ENCODE assay signal across 8 mouse cellular contexts in the genomic region with DNA sequence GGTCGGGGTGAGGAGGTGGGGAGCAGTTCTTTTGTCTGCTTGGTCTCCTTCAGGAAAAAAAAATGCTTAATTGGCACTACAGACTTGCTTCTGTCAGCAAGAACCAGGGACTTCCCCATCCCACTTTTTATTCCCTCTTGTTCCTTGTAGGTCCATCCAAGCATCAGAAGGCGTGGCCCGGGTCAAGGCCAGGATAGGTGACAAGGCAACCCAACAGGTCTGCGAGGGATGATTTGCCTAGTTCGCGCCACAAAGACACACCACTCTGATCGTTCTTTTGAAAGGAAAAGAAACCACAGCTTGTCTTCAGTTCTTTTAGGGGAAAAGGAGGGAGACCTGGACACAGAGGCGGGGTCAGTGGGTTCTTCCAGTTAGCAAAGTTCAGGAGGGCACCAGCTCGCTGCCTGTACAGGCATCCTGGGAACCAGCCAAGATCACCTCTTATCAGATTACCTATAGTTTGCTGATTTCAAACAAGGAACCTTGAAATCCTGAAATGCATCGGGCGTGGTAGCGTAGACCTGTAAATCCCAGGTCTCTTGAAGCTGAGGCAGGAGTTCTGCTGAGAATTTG. TPM values are rescaled to one million over a fixed set of nuclear protein-coding genes. Genes with fewer than 3 reads are reported as not detected.
A peak's percentile ranks its signal among the peaks of the same experiment; 100 is the strongest.
DNase-seq lines count a peak whose midpoint lies in the region; ATAC-seq and TF ChIP-seq lines count a peak whose summit lies in the region.

No protein-coding gene starts in this region.

- H3K27me3 ChIP-seq in E14TG2a.4 (ENCODE audit: insufficient read depth, low read length) = peaks cover 14% of the 10 kb centered on the region
- peaks cover 27% of the 10 kb centered on the region for H3K27me3 ChIP-seq in hindbrain, embryonic 14.5 days (ENCODE audit: control insufficient read depth, insufficient read depth, low read length)
- peaks cover 43% of the 10 kb centered on the region for H3K27me3 ChIP-seq in liver, embryonic 15.5 days

- H3K36me3 ChIP-seq in E14TG2a.4 (ENCODE audit: insufficient read depth, low read length) = no peaks in the 10 kb centered on the region; the same call in 1 of the 2 replicates
- H3K36me3 ChIP-seq in hindbrain, embryonic 14.5 days (replicated peaks; ENCODE audit: control insufficient read depth, insufficient read depth) = no peaks in the 10 kb centered on the region
- H3K36me3 ChIP-seq in liver, embryonic 15.5 days (replicated peaks) = no peaks in the 10 kb centered on the region

- H3K4me2 ChIP-seq in hindbrain, embryonic 14.5 days (replicated peaks) = peak overlapping the region; percentile 97
- peak overlapping the region; percentile 72 for H3K4me2 ChIP-seq in liver, embryonic 15.5 days

- DNase-seq in cerebellum, postnatal 25 days = peak; percentile 3 to 5
- DNase-seq in hindbrain, embryonic 14.5 days (ENCODE audit: low spot score) = no peak
- DNase-seq in thymus, postnatal 25 days = no peak
- no peak for DNase-seq in layer of hippocampus, postnatal 10 days (ENCODE audit: low spot score in 2 of 2)
- no peak for DNase-seq in left cerebral cortex, postnatal 4 days

- intact Hi-C loops in left cerebral cortex, postnatal 4 days (cut with DNase I) = no loop called here

- no peaks in the 10 kb centered on the region for H3K9me3 ChIP-seq in E14TG2a.4 (ENCODE audit: low read length)
- H3K9me3 ChIP-seq in hindbrain, embryonic 14.5 days (ENCODE audit: control insufficient read depth, low read length) = 0 out of 2 replicates have a peak, but pooled peaks cover 4% of the 10 kb centered on the region
- 0 out of 2 replicates have a peak, but pooled peaks cover 4% of the 10 kb centered on the region for H3K9me3 ChIP-seq in liver, embryonic 15.5 days (replicated peaks)

- peak overlapping the region; percentile 85 for H3K4me3 ChIP-seq in E14TG2a.4 (replicated peaks; ENCODE audit: low read length)
- peak overlapping the region; percentile 60 for H3K4me3 ChIP-seq in hindbrain, embryonic 14.5 days (replicated peaks; ENCODE audit: low read length)
- peak overlapping the region; percentile 52; the same call in 1 of the 2 replicates for H3K4me3 ChIP-seq in liver, embryonic 15.5 days (replicated peaks)

- ATAC-seq in cerebellum, adult (ENCODE audit: insufficient number of reproducible peaks, low FRiP score, low TSS enrichment) = no peak
- ATAC-seq in hindbrain, embryonic 14.5 days (ENCODE audit: low FRiP score) = no peak
- no peak for ATAC-seq in liver, embryonic 15.5 days (ENCODE audit: insufficient read depth)

- peak overlapping the region; percentile 59; the same call in 1 of the 2 replicates for H3K9ac ChIP-seq in hindbrain, embryonic 14.5 days
- no peak overlapping the region for H3K9ac ChIP-seq in liver, embryonic 15.5 days

- TF ChIP-seq CTCF in E14TG2a.4 (conservative IDR thresholded peaks at IDR 0.05; ENCODE audit: low read length) = no peak

- H3K4me1 ChIP-seq in E14TG2a.4 (replicated peaks; ENCODE audit: low read depth, low read length) = peaks cover 54% of the 10 kb centered on the region
- no peaks in the 10 kb centered on the region; the same call in 1 of the 2 replicates for H3K4me1 ChIP-seq in hindbrain, embryonic 14.5 days (replicated peaks; ENCODE audit: control insufficient read depth, insufficient read depth, low read length)
- H3K4me1 ChIP-seq in liver, embryonic 15.5 days (replicated peaks) = 0 out of 2 replicates have a peak, but pooled peaks cover 7% of the 10 kb centered on the region

- 44% methylated on average over 12 of the region's 12 CpGs for WGBS in hindbrain, embryonic 14.5 days
- 24% methylated on average over 12 of the region's 12 CpGs for WGBS in liver, embryonic 15.5 days (ENCODE audit: insufficient replicate concordance)

- H3K27ac ChIP-seq in hindbrain, embryonic 14.5 days = no peak overlapping the region
- no peak overlapping the region for H3K27ac ChIP-seq in liver, embryonic 15.5 days (replicated peaks)

RNA-seq across cellular contexts. Expression of a gene that starts 0.5 kb away (rescaled TPM):
- polyA plus RNA-seq in hindbrain, embryonic 14.5 days (2014; fragmentation: Nextera tagmentation; extraction: Ambion mirVana) = 18.1 and 21.2 TPM in 2 replicates
- polyA plus RNA-seq in liver, embryonic 15.5 days (2015; fragmentation: Nextera tagmentation; extraction: Ambion mirVana) = 0.26 and 0.33 TPM in 2 replicates
- total RNA-seq in layer of hippocampus, postnatal 10 days (2021) = 1 to 10 TPM; 9.4 to 9.8 TPM
- total RNA-seq in left cerebral cortex, postnatal 4 days (2021) = 10 to 100 TPM; 13.1 to 14.1 TPM

Comparison
In these comparisons a context has a peak if more than half of its experiments do, and no peak if none do; other contexts are left out.
1. DNase-seq: peak in cerebellum, postnatal 25 days (2 of 2); none in hindbrain, embryonic 14.5 days (single experiment), thymus, postnatal 25 days (single experiment), layer of hippocampus, postnatal 10 days (0 of 2) and left cerebral cortex, postnatal 4 days (single experiment).
2. Peak in every context shown above with its lines, with median percentiles within 50 percentile points of each other: H3K4me3 ChIP-seq.